Mouse (Mus musculus) CH12.LX (cell line): Measurements from ENCODE around the gene Sstr3. TPM values are rescaled to one million over a fixed set of nuclear protein-coding genes. Genes with fewer than 3 reads are reported as not detected.

Source experiments
- DNase-seq: peaks from one replicate; pipeline ENCODE4 v3.0.0-alpha.2; 2013; ENCODE audit errors: extremely low read depth
- H3K27ac ChIP-seq: 2 replicates; pipeline ENCODE4 v1.5.1; 2012; ENCODE audit warnings: low read depth, mild to moderate bottlenecking, control low read depth, moderate library complexity; ENCODE audit not compliant: insufficient read depth
- H3K27me3 ChIP-seq: replicated peaks from 2 replicates; pipeline ENCODE3; 2012; ENCODE audit warnings: inconsistent platforms
- H3K36me3 ChIP-seq, 2 experiments: replicated peaks in 1 of 2; 2 replicates each; pipeline versions ENCODE3 to v1.6.1; 2012; ENCODE audit warnings: inconsistent platforms in 1 of 2, low read length in 1 of 2, mild to moderate bottlenecking in 1 of 2, mixed read lengths in 1 of 2, moderate library complexity in 1 of 2; ENCODE audit not compliant: control insufficient read depth in 1 of 2, insufficient read depth in 1 of 2
- H3K4me1 ChIP-seq, 2 experiments: 2 replicates each; pipeline ENCODE4 v1.6.1; 2012; ENCODE audit warnings: inconsistent platforms in 1 of 2, moderate library complexity in 1 of 2; ENCODE audit not compliant: insufficient read depth in 2 of 2, control insufficient read depth in 1 of 2
- H3K4me2 ChIP-seq: 2 replicates; pipeline ENCODE4 v1.6.1; 2012; ENCODE audit warnings: low read depth, mild to moderate bottlenecking, control low read depth; ENCODE audit not compliant: poor library complexity, insufficient read depth, severe bottlenecking
- H3K4me3 ChIP-seq, 3 experiments: fragments of 150-350 bp in 1 of 3; sonication (generic) in 1 of 3; replicated peaks in 1 of 3; 2 replicates each; pipeline versions ENCODE3 to v1.5.1; 2011 to 2012; ENCODE audit warnings: low read depth in 2 of 3, low read length in 2 of 3, mild to moderate bottlenecking in 2 of 3, moderate library complexity in 2 of 3, control low read depth in 1 of 3, improper control_type of control experiment in 1 of 3, inconsistent platforms in 1 of 3, mixed read lengths in 1 of 3; ENCODE audit not compliant: poor library complexity in 1 of 3
- H3K79me2 ChIP-seq: replicated peaks from 2 replicates; pipeline ENCODE4 v1.6.1; 2012; ENCODE audit warnings: mild to moderate bottlenecking, moderate library complexity; ENCODE audit not compliant: control insufficient read depth, poor library complexity, insufficient read depth, severe bottlenecking; ENCODE audit errors: extremely low read depth
- H3K9ac ChIP-seq: 2 replicates; pipeline ENCODE4 v1.6.1; 2012; ENCODE audit warnings: low read depth, mild to moderate bottlenecking, control low read depth, moderate library complexity; ENCODE audit not compliant: insufficient read depth
- H3K9me3 ChIP-seq: replicated peaks from 2 replicates; pipeline ENCODE3; 2012; ENCODE audit warnings: low read length, inconsistent platforms, mixed read lengths
- BHLHE40 ChIP-seq: IDR thresholded peaks from 2 replicates; pipeline ENCODE4 v1.6.1; 2011; ENCODE audit warnings: mild to moderate bottlenecking, low read depth, low read length, improper control_type of control experiment
- CHD2 ChIP-seq: IDR thresholded peaks from 2 replicates; pipeline ENCODE4 v1.6.1; 2011; ENCODE audit warnings: low read length, improper control_type of control experiment
- CTCF ChIP-seq, 2 experiments: IDR thresholded peaks in 1 of 2; conservative IDR thresholded peaks in 1 of 2; 2 replicates each; pipeline ENCODE4 v1.5.1; 2011 to 2012; ENCODE audit warnings: low read depth in 2 of 2, low read length in 2 of 2, improper control_type of control experiment in 1 of 2, inconsistent platforms in 1 of 2, mild to moderate bottlenecking in 1 of 2, moderate library complexity in 1 of 2
- E2F4 ChIP-seq: IDR thresholded peaks from 2 replicates; pipeline ENCODE4 v1.6.1; 2011; ENCODE audit warnings: low read depth, low read length, improper control_type of control experiment; ENCODE audit not compliant: insufficient replicate concordance
- ELF1 ChIP-seq: IDR thresholded peaks from 2 replicates; pipeline ENCODE4 v1.6.1; 2014; ENCODE audit warnings: low read depth, mild to moderate bottlenecking, inconsistent platforms, low read length, improper control_type of control experiment
- EP300 ChIP-seq: IDR thresholded peaks from 2 replicates; pipeline ENCODE4 v1.6.1; 2011; ENCODE audit warnings: low read length, improper control_type of control experiment
- ETS1 ChIP-seq: conservative IDR thresholded peaks from 2 replicates; pipeline ENCODE4 v1.6.1; 2012; ENCODE audit warnings: low read depth, mild to moderate bottlenecking, inconsistent platforms, low read length, improper control_type of control experiment, moderate library complexity
- GABPA ChIP-seq: IDR thresholded peaks from 2 replicates; pipeline ENCODE4 v1.6.1; 2012; ENCODE audit warnings: low read depth, low read length, improper control_type of control experiment, inconsistent platforms; ENCODE audit not compliant: insufficient replicate concordance
- HCFC1 ChIP-seq: IDR thresholded peaks from 2 replicates; pipeline ENCODE4 v1.6.1; 2012; ENCODE audit warnings: low read depth, mild to moderate bottlenecking, inconsistent platforms, low read length, improper control_type of control experiment
- IRF4 ChIP-seq: IDR thresholded peaks from 2 replicates; pipeline ENCODE4 v1.6.1; 2014; ENCODE audit warnings: low read depth, mild to moderate bottlenecking, inconsistent platforms, low read length, improper control_type of control experiment
- JUN ChIP-seq: IDR thresholded peaks from 2 replicates; pipeline ENCODE4 v1.6.1; 2011; ENCODE audit warnings: low read depth, mild to moderate bottlenecking, low read length, improper control_type of control experiment, moderate library complexity; ENCODE audit not compliant: insufficient read depth
- JUND ChIP-seq: conservative IDR thresholded peaks from 2 replicates; pipeline ENCODE4 v1.6.1; 2011; ENCODE audit warnings: low read depth, low read length, improper control_type of control experiment
- MAX ChIP-seq: IDR thresholded peaks from 2 replicates; pipeline ENCODE4 v1.6.1; 2011; ENCODE audit warnings: low read length, improper control_type of control experiment
- MAZ ChIP-seq: IDR thresholded peaks from 2 replicates; pipeline ENCODE4 v1.6.1; 2012; ENCODE audit warnings: low read depth, mild to moderate bottlenecking, inconsistent platforms, low read length, improper control_type of control experiment, moderate library complexity
- MEF2A ChIP-seq: IDR thresholded peaks from 2 replicates; pipeline ENCODE4 v1.6.1; 2014; ENCODE audit warnings: low read depth, mild to moderate bottlenecking, inconsistent platforms, low read length, improper control_type of control experiment, borderline replicate concordance
- MYC ChIP-seq: IDR thresholded peaks from 2 replicates; pipeline ENCODE4 v1.6.1; 2011; ENCODE audit warnings: low read depth, mild to moderate bottlenecking, improper control_type of control experiment, low read length
- NELFE ChIP-seq: IDR thresholded peaks from 2 replicates; pipeline ENCODE4 v1.6.1; 2011; ENCODE audit warnings: low read depth, low read length, improper control_type of control experiment
- POLR2A ChIP-seq: IDR thresholded peaks from 2 replicates; pipeline ENCODE4 v1.6.1; 2011; ENCODE audit warnings: low read depth, mild to moderate bottlenecking, improper control_type of control experiment, low read length
- SIN3A ChIP-seq: IDR thresholded peaks from 2 replicates; pipeline ENCODE4 v1.6.1; 2012; ENCODE audit warnings: low read length, improper control_type of control experiment, inconsistent platforms
- SMC3 ChIP-seq: IDR thresholded peaks from 2 replicates; pipeline ENCODE4 v1.6.1; 2011; ENCODE audit warnings: low read depth, low read length, improper control_type of control experiment
- TBP ChIP-seq: conservative IDR thresholded peaks from 2 replicates; pipeline ENCODE4 v1.6.1; 2011; ENCODE audit warnings: low read depth, low read length, improper control_type of control experiment
- TCF12 ChIP-seq: IDR thresholded peaks from 2 replicates; pipeline ENCODE4 v1.6.1; 2014; ENCODE audit warnings: low read depth, mild to moderate bottlenecking, inconsistent platforms, low read length, improper control_type of control experiment
- UBTF ChIP-seq: IDR thresholded peaks from 2 replicates; pipeline ENCODE4 v1.6.1; 2012; ENCODE audit warnings: low read depth, mild to moderate bottlenecking, inconsistent platforms, low read length, improper control_type of control experiment, moderate library complexity
- USF1 ChIP-seq: IDR thresholded peaks from 2 replicates; pipeline ENCODE4 v1.6.1; 2014; ENCODE audit warnings: low read depth, mild to moderate bottlenecking, inconsistent platforms, low read length, improper control_type of control experiment
- USF2 ChIP-seq: conservative IDR thresholded peaks from 2 replicates; pipeline ENCODE4 v1.6.1; 2011; ENCODE audit warnings: low read depth, low read length, improper control_type of control experiment
- ZC3H11A ChIP-seq: IDR thresholded peaks from 2 replicates; pipeline ENCODE4 v1.6.1; 2012; ENCODE audit warnings: low read depth, mild to moderate bottlenecking, inconsistent platforms, low read length, improper control_type of control experiment
- ZKSCAN1 ChIP-seq: IDR thresholded peaks from 2 replicates; pipeline ENCODE4 v1.6.1; 2012; ENCODE audit warnings: low read depth, inconsistent platforms, low read length, improper control_type of control experiment, borderline replicate concordance
- ZMIZ1 ChIP-seq: IDR thresholded peaks from 2 replicates; pipeline ENCODE4 v1.6.1; 2012; ENCODE audit warnings: low read depth, mild to moderate bottlenecking, inconsistent platforms, low read length, improper control_type of control experiment
- ZNF384 ChIP-seq: IDR thresholded peaks from 2 replicates; pipeline ENCODE4 v1.6.1; 2012; ENCODE audit warnings: low read depth, low read length, improper control_type of control experiment, inconsistent platforms
- dilution Hi-C: fragments of 300-500 bp; cut with MboI; formaldehyde crosslinking; loops from 2 replicates; pipeline ENCODE4 v1.14.3; 2020; ENCODE audit warnings: low sequenced_read_pairs; ENCODE audit not compliant: extremely low pct_unique_long_range_greater_than_20kb, extremely low pct_ligation_motif_present
- in situ Hi-C: fragments of 300-500 bp; cut with MboI; formaldehyde crosslinking; loops from 3 replicates; pipeline ENCODE4 v1.14.3; 2019; ENCODE audit warnings: low sequenced_read_pairs, low pct_ligation_motif_present, low pct_unique_long_range_greater_than_20kb, mixed read lengths
- polyA plus RNA-seq: library from polyadenylated mRNA; unstranded; fragments of >175 nt; gene quantifications from 2 replicates; pipeline ENCODE4 v1.2.1, GENCODE M21; 2012; ENCODE audit warnings: low read depth; ENCODE audit not compliant: insufficient read length
- total RNA-seq, 2 experiments: library from RNA; depleted of rRNA; stranded (reverse); fragments of 300-350 nt in 1 of 2; fragments of >200 nt in 1 of 2; gene quantifications; 2 replicates each; pipeline ENCODE4 v1.2.3; 2012 to 2014

The Sstr3 gene
- total and polyA plus RNA-seq, 3 experiments = 0.36 TPM; not detected in 2

GRCm38 (mm10) chr15:78557693-78558535 is 13.4 kb upstream of the Sstr3 start:
- H3K4me2 ChIP-seq = no peak overlapping the region
- dilution Hi-C loops (no loop called here), in situ Hi-C loops (no loop called here)
- no peak overlapping the region for H3K9ac ChIP-seq
- no peak overlapping the region for H3K27ac ChIP-seq
- no peaks in the 10 kb centered on the region for H3K79me2 ChIP-seq
- peaks cover 26 to 30% of the 10 kb centered on the region in 2 experiments for H3K36me3 ChIP-seq
- TF ChIP-seq ZC3H11A (no peak), CHD2 (0 out of 2 replicates have a peak, but pooled peaks have one; percentile 10), MAZ (no peak), ZMIZ1 (0 out of 2 replicates have a peak, but pooled peaks have one; percentile 24), USF1 (no peak), IRF4 (no peak), MEF2A (no peak), MYC (no peak), HCFC1 (no peak), SMC3 (no peak)
- H3K4me1 ChIP-seq = peaks cover 8 to 66% of the 10 kb centered on the region in 2 experiments
- DNase-seq = no peak
- H3K27me3 ChIP-seq = no peaks in the 10 kb centered on the region
- peaks cover 6% of the 10 kb centered on the region for H3K9me3 ChIP-seq
- H3K4me3 ChIP-seq = no peak overlapping the region

GRCm38 (mm10) chr15:78554545-78555313 is 10.2 kb upstream of the Sstr3 start:
- dilution Hi-C loops = no loop called here
- H3K27ac ChIP-seq = no peak overlapping the region
- in situ Hi-C loops = no loop called here
- TF ChIP-seq TCF12 (0 out of 2 replicates have a peak, but pooled peaks have one; percentile 17), MEF2A (no peak), POLR2A (peak; percentile 41; the same call in 1 of the 2 replicates), NELFE (no peak), SIN3A (no peak), SMC3 (no peak), ZKSCAN1 (no peak), IRF4 (no peak), ZNF384 (no peak), HCFC1 (peak; percentile 65), JUN (no peak), TBP (no peak), UBTF (no peak), ETS1 (no peak), USF1 (no peak), E2F4 (no peak), BHLHE40 (no peak), MAZ (no peak), ELF1 (peak; percentile 61), ZMIZ1 (no peak), USF2 (no peak), EP300 (no peak), CTCF (conservative IDR thresholded peaks at IDR 0.05 in 1 of 2, IDR thresholded peaks at IDR 0.05 in 1 of 2; ENCODE audit: low read depth in 2 of 2, low read length in 2 of 2) (no peak), MAX (no peak), JUND (no peak), GABPA (no peak)

More at GRCm38 (mm10) chr15:78554545-78555313, 10.2 kb upstream of the Sstr3 start:
- Histone ChIP-seq H3K4me1 (peaks cover 3 to 37% of the 10 kb centered on the region in 2 experiments), H3K36me3 (peaks cover 0 to 1% of the 10 kb centered on the region in 2 experiments), H3K9ac (no peak overlapping the region), H3K4me3 (peak overlapping the region in 1 of 3 experiments; percentile 36), H3K27me3 (no peaks in the 10 kb centered on the region), H3K4me2 (no peak overlapping the region), H3K79me2 (no peaks in the 10 kb centered on the region), H3K9me3 (peaks cover 32% of the 10 kb centered on the region)
- DNase-seq = no peak
